Mouse (Mus musculus) spleen, adult 10 weeks (tissue): Measurements from ENCODE around the gene Sytl5. TPM values are rescaled to one million over a fixed set of nuclear protein-coding genes. Genes with fewer than 3 reads are reported as not detected.

ENCODE experiments used
- polyA plus RNA-seq: library from polyadenylated mRNA; stranded (reverse); fragments of 350-450 nt; fragmentation: Illumina TruSeq; extraction: RNeasy Lipid Tissue Mini Kit (QIAGEN cat#74804); gene quantifications from one replicate; pipeline ENCODE4 v1.2.3, GENCODE M21; 2015; ENCODE audit warnings: low replicate concordance; ENCODE audit not compliant: insufficient read depth

Gene Sytl5
- polyA plus RNA-seq = not detected

DNA sequence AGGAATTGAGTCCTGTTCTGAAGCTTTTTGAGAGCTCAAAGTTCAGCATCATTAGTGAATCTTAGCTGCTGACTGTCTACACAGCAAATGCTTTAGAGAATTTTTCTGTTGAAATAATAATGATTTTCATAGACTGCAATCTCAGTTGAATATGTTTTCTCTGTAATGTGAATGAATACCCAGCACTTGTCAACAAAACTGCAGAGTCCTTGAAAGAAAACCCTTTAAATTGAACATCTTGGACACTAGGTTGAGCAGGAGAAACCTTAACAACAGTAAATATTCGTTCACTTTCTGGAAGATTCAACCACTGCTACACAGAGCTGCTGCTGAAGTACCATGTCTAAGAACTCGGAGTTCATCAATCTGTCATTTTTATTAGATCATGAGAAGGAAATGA lies at the start of gene Sytl5:
Gene Sytl5 (plus strand): TSS at position 301 of the 400 bp plus-strand sequence.

GRCm38 (mm10) chrX:9846628-9847027 lies 38.8 kb upstream of the Sytl5 start, which contains the start of gene Hypm:
Gene Hypm (plus strand): TSS chrX:9846928.

GRCm38 (mm10) chrX:9849403-9849802 lies 36.0 kb upstream of the Sytl5 start, which contains the start of gene H2al3:
Gene H2al3 (plus strand): TSS chrX:9849703.

Other genes with a start within 250 kb of the Sytl5 start
- 84.2 TPM for gene Dynlt3, start 222.6 kb upstream of the Sytl5 start, polyA plus RNA-seq
- not detected for gene Hypm, start 38.7 kb upstream of the Sytl5 start, polyA plus RNA-seq
- gene H2al3, start 35.9 kb upstream of the Sytl5 start, polyA plus RNA-seq = not detected
- gene Srpx, start 232.1 kb downstream of the Sytl5 start, polyA plus RNA-seq = 11.3 TPM